Mouse (Mus musculus): ENCODE measurements around the gene Zfp882. TPM values are rescaled to one million over a fixed set of nuclear protein-coding genes. Genes with fewer than 3 reads are reported as not detected.
"Not testable (repeated sequence)": the region's sequence is repeated elsewhere in the genome, so short reads cannot be mapped to it uniquely, and the experiment has no call there.

The Zfp882 gene
- 15.8 and 17.1 TPM in 2 replicates for polyA plus RNA-seq (2014; fragmentation: Nextera tagmentation; extraction: Ambion mirVana)

DNA sequence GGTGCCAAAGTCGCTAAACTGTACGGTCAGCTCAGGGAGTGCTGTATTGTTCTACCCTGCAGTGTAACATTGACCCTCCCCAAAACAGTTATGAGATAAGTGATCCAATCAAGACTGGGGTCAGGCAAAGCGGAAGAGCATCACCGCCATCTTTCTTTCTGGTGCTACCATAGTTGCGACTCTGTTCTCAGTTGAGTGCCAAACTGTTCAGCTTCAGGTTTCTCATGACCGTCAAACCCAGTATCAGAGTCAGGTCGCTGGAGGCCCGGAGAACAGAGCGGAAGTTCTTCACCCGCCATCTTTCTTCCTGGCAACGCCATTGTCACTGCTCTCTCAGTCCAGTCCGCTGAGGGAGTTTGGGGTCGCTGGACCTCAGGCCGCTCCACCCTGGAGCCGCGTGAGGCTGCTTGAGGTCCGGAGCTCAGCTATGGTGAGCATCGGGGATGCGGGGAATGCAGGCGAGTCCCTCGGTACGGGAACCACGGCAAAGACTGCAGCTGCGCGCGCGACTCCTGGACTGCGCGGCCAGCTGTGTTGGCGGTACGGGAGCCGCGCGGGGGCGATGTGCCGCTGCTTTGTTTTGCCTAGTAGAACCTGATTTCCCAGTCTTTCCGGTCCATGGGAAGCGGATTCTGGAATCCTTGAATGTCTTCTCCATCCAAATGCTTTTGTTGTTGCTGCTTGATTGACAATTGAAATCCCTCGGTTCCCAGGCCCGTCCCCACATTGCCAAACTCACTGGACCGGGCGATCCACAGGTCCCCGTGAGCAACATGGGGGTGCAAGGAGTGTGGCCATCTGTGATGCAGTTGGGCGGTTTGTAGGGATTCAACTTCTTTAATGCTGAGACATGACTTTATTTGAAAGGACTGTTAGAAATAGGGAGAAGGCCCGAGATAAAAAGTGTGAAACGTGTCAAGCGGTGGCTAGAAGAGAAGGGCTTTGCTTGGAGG, at the start of gene Zfp882, which contains the start of gene Zfp617:
TSS of gene Zfp882 (plus strand) at position 300 of the 953 bp plus-strand sequence.
TSS of gene Zfp617 (plus strand) at position 327 of the 953 bp plus-strand sequence.
- Histone ChIP-seq H3K4me1 (replicated peaks; ENCODE audit: control insufficient read depth, insufficient read depth, low read length) (peaks cover 15% of the 10 kb centered on the region), H3K9ac (peak within 1 kb of the TSS; percentile 75), H3K9me3 (ENCODE audit: control insufficient read depth, low read length) (no peaks in the 10 kb centered on the region), H3K4me2 (replicated peaks) (peak within 1 kb of the TSS; percentile 68), H3K36me3 (replicated peaks; ENCODE audit: control insufficient read depth, insufficient read depth) (peaks cover under 1% of the 10 kb centered on the region; the same call in 1 of the 2 replicates), H3K27me3 (ENCODE audit: control insufficient read depth, insufficient read depth, low read length) (no peaks in the 10 kb centered on the region), H3K4me3 (replicated peaks; ENCODE audit: low read length) (peak within 1 kb of the TSS; percentile 54), H3K27ac (peak within 1 kb of the TSS; percentile 96)
- 4% methylated on average over 47 of the region's 47 CpGs for WGBS
- DNase-seq (ENCODE audit: low spot score) (peak; percentile 86), ATAC-seq (ENCODE audit: low FRiP score) (peak; percentile 96)

DNA sequence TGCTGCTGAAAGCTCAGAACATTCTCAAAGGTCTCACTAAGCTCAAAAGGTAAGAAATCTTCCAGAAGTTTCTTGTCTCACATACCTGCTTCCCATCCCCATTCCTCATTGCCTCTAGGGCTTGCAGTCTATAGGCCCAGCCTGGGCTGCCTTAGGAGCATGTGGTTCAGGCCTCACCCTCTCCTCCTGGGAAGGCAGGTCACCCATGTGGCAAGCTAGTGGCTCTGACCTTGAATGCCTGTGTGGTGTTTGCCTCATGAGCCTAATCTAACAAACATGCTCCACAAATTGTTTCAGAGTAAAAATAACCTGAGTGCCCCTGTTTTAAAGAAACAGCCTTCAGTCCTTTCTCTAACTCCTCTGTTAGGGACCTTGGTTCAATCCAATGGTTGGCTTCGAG, 46.9 kb upstream of the Zfp882 start:
- H3K9me3 ChIP-seq (ENCODE audit: control insufficient read depth, low read length); H3K27ac ChIP-seq; DNase-seq (ENCODE audit: low spot score); H3K9ac ChIP-seq; H3K27me3 ChIP-seq (ENCODE audit: control insufficient read depth, insufficient read depth, low read length); H3K4me2 ChIP-seq (replicated peaks); H3K4me3 ChIP-seq (replicated peaks; ENCODE audit: low read length); H3K36me3 ChIP-seq (replicated peaks; ENCODE audit: control insufficient read depth, insufficient read depth); H3K4me1 ChIP-seq (replicated peaks; ENCODE audit: control insufficient read depth, insufficient read depth, low read length); ATAC-seq (ENCODE audit: low FRiP score): not testable (repeated sequence)
- 76% methylated on average over 1 of the region's 1 CpGs for WGBS

DNA sequence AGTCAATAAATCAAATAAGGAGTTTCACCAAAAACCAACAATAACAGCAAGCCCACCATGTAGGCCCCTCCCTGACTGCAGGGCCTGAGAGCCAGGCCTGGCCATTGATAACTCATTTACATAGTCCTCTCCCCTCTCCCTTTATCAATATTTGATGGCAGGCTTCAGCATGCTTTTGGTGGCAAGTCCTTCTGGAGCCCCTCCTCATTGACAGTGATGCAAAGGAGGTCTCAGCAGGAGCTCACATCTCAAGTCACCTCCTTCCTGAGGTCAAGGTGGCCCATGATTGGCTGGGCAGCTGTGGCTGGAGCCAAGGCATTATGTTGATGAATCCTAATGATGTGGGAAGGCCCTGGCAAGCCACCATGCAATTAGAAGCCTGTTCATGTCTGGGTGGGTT, 46.4 kb upstream of the Zfp882 start:
- H3K9me3 ChIP-seq (ENCODE audit: control insufficient read depth, low read length); DNase-seq (ENCODE audit: low spot score); H3K27me3 ChIP-seq (ENCODE audit: control insufficient read depth, insufficient read depth, low read length); H3K36me3 ChIP-seq (replicated peaks; ENCODE audit: control insufficient read depth, insufficient read depth); ATAC-seq (ENCODE audit: low FRiP score); H3K4me3 ChIP-seq (replicated peaks; ENCODE audit: low read length); H3K4me2 ChIP-seq (replicated peaks); H3K9ac ChIP-seq; H3K27ac ChIP-seq; H3K4me1 ChIP-seq (replicated peaks; ENCODE audit: control insufficient read depth, insufficient read depth, low read length): not testable (repeated sequence)

DNA sequence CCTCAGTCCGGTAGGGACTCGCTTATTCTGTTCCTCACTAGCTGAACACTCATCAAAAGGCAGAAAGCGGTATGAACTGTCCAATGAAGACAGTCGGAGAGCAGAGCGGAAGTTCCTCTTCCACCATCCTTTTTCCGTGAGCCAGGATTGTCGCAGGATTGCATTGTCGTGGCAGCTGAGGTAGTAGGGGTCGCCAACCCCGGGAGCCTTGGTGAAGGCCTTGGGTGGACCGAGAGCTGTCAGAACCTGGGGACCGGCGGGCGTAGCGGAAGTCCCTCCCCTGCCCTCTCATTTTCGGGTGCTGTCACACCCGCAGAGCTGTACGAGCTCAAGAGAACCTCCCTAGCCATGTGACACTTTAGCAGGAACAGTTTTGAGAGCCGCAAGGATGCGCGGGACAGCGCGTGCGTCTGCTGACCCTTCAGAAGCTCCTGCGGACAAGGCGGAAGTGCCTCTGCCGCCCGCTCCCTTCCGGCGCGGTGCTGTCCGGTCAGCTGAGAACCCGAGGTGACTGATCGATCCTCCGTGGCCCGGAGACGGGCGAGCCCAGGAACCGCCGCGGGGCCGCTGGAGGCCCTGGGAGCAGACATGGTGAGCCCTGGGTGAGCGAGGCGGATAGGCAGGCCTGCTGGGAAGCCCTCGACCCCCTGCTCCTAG, 26.7 kb upstream of the Zfp882 start, which contains the start of gene Zfp709:
TSS of gene Zfp709 (plus strand) at position 402 of the 657 bp plus-strand sequence.
- Histone ChIP-seq H3K4me3 (replicated peaks; ENCODE audit: low read length) (peak within 1 kb of the TSS; percentile 57), H3K27ac (peak within 1 kb of the TSS; percentile 78), H3K4me2 (replicated peaks) (peak within 1 kb of the TSS; percentile 76), H3K4me1 (replicated peaks; ENCODE audit: control insufficient read depth, insufficient read depth, low read length) (peaks cover 10% of the 10 kb centered on the region; the same call in 1 of the 2 replicates), H3K27me3 (ENCODE audit: control insufficient read depth, insufficient read depth, low read length) (no peaks in the 10 kb centered on the region; the same call in 1 of the 2 replicates), H3K9ac (peak within 1 kb of the TSS; percentile 81), H3K9me3 (ENCODE audit: control insufficient read depth, low read length) (peaks cover 23% of the 10 kb centered on the region), H3K36me3 (replicated peaks; ENCODE audit: control insufficient read depth, insufficient read depth) (0 out of 2 replicates have a peak, but pooled peaks cover 11% of the 10 kb centered on the region)
- ATAC-seq (ENCODE audit: low FRiP score) (peak; percentile 95), DNase-seq (ENCODE audit: low spot score) (peak; percentile 67)
- WGBS, result 4% methylated on average over 41 of the region's 45 CpGs

DNA sequence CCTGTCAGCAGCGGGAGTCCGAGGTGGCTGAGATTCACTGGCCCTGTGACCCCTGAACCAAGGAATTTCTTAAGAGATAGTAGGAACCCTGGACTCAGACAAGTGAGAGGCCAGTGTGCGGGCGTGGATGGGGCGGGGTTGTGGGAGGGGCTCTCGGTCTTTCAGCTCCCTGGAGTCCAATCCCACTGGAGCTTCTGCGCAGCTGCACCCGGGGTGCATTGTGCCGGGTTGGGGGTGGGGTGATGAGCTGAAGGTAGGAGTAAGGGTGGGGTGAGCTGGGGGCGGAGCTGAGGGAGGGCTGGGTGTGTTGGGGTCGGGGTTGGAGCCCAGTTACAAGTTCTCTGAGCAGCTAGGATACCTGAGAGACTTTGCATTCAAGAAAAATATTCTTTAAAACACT, 7.7 kb upstream of the Zfp882 start:
- H3K4me3 ChIP-seq (replicated peaks; ENCODE audit: low read length); H3K36me3 ChIP-seq (replicated peaks; ENCODE audit: control insufficient read depth, insufficient read depth); ATAC-seq (ENCODE audit: low FRiP score); H3K27ac ChIP-seq; H3K9me3 ChIP-seq (ENCODE audit: control insufficient read depth, low read length); DNase-seq (ENCODE audit: low spot score); H3K9ac ChIP-seq; H3K27me3 ChIP-seq (ENCODE audit: control insufficient read depth, insufficient read depth, low read length); H3K4me2 ChIP-seq (replicated peaks); H3K4me1 ChIP-seq (replicated peaks; ENCODE audit: control insufficient read depth, insufficient read depth, low read length): not testable (repeated sequence)
- WGBS, result 37% methylated on average over 11 of the region's 11 CpGs

DNA sequence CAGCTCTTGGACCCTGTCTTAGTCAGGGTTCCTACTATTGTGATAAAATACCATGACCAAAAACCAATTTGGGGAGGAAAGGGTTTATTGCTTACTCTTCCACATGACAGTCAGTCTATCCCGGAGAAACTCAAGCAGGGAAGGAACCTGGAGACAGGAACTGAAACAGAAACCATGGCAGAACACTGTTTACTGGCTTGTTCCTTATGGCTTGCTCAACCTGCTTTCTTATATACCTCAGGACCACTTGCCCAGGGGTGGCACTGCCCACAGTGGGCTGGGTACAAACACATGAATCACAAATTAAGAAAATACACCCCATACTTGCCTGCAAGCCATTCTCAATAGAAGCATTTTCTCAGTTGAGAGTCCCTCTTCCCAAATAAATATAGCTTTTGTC, 5.3 kb upstream of the Zfp882 start:
- ATAC-seq (ENCODE audit: low FRiP score), result not testable (repeated sequence)

DNA sequence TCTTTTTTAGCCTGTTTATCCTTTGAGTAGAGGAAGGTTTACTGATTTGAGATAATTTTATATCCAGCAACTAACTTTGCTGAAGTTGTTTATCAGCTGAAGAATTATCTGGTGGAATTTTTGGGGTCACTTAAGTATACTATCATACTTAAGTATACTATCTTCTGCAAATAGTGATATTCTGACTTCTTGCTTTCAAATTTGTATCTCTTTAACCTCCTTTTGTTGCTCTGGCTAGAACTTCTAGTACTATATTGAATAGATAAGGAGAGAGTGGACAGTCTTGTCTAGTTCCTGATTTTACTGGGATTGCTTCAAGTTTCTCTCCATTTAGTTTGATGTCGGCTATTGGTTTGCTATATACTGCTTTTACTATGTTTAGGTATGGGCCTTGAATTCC, 1.6 kb upstream of the Zfp882 start:
- ATAC-seq (ENCODE audit: low FRiP score), result no peak
- Histone ChIP-seq H3K27me3 (ENCODE audit: control insufficient read depth, insufficient read depth, low read length) (no peaks in the 10 kb centered on the region), H3K9ac (no peak overlapping the region), H3K4me2 (replicated peaks) (no peak overlapping the region), H3K36me3 (replicated peaks; ENCODE audit: control insufficient read depth, insufficient read depth) (no peaks in the 10 kb centered on the region), H3K4me3 (replicated peaks; ENCODE audit: low read length) (no peak overlapping the region), H3K4me1 (replicated peaks; ENCODE audit: control insufficient read depth, insufficient read depth, low read length) (peaks cover 15% of the 10 kb centered on the region), H3K27ac (no peak overlapping the region), H3K9me3 (ENCODE audit: control insufficient read depth, low read length) (no peaks in the 10 kb centered on the region)
- DNase-seq (ENCODE audit: low spot score), result no peak
- WGBS, result 97% methylated on average over 1 of the region's 1 CpGs

More for the DNA sequence above, 5.3 kb upstream of the Zfp882 start:
- not testable (repeated sequence) for H3K9me3 ChIP-seq (ENCODE audit: control insufficient read depth, low read length); H3K36me3 ChIP-seq (replicated peaks; ENCODE audit: control insufficient read depth, insufficient read depth); H3K4me3 ChIP-seq (replicated peaks; ENCODE audit: low read length); H3K4me1 ChIP-seq (replicated peaks; ENCODE audit: control insufficient read depth, insufficient read depth, low read length); H3K27me3 ChIP-seq (ENCODE audit: control insufficient read depth, insufficient read depth, low read length); H3K4me2 ChIP-seq (replicated peaks); H3K9ac ChIP-seq; DNase-seq (ENCODE audit: low spot score); H3K27ac ChIP-seq
- 87% methylated on average over 1 of the region's 1 CpGs for WGBS

DNA sequence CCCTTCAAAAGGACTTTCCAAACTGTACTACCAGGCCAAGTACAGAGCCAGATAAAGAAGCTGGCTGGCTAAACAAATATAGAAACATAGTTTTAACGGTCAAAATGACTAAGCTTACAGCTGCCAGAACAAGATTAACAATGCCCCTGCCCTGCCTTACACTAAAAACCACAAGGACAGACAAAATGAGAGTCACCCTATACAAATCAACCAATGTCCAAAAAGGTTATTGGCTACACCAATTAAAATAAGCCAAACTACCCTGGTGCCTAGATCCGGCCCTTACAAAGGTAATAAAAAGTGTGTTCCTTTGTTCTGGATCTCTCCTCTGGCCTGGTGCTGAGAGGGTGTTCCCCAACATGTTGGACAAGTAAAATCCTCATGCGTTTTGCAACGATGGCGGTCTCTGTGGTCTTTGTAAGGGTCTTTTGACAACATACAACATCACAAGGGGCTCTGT, 580 bp upstream of the Zfp882 start:
- H3K4me3 ChIP-seq (replicated peaks; ENCODE audit: low read length), result peak overlapping the region; percentile 54
- H3K9me3 ChIP-seq (ENCODE audit: control insufficient read depth, low read length), result no peaks in the 10 kb centered on the region
- H3K36me3 ChIP-seq (replicated peaks; ENCODE audit: control insufficient read depth, insufficient read depth), result no peaks in the 10 kb centered on the region
- no peaks in the 10 kb centered on the region for H3K27me3 ChIP-seq (ENCODE audit: control insufficient read depth, insufficient read depth, low read length)
- WGBS, result 93% methylated on average over 5 of the region's 5 CpGs
- ATAC-seq (ENCODE audit: low FRiP score), result no peak
- no peak for DNase-seq (ENCODE audit: low spot score)
- H3K4me1 ChIP-seq (replicated peaks; ENCODE audit: control insufficient read depth, insufficient read depth, low read length), result peaks cover 15% of the 10 kb centered on the region
- H3K9ac ChIP-seq, result 0 out of 2 replicates have a peak overlapping the region, but pooled peaks have one; percentile 75
- H3K27ac ChIP-seq, result peak overlapping the region; percentile 96
- H3K4me2 ChIP-seq (replicated peaks), result peak overlapping the region; percentile 68

DNA sequence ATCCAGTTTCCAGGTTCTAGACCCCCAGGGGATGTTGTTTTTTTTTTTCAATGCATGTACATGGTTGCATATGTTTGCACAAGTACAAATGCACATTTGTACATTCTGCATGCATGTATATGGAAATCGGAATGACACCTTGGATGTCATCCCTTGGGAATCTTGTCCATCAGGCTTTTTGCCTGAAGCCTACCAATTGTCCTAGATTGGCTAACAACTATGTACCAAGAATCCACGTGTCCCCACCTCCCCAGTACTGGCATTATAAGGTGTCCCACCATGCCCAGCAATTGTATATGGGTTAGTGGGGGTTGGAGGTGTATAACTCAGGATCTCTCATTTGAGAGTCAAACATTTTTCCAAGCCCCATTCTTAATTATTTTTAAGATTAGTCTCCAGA, 3.9 kb downstream of the Zfp882 start:
- no peak for DNase-seq (ENCODE audit: low spot score)
- 88% methylated on average over 2 of the region's 2 CpGs for WGBS
- H3K4me2 ChIP-seq (replicated peaks), result no peak overlapping the region
- H3K4me1 ChIP-seq (replicated peaks; ENCODE audit: control insufficient read depth, insufficient read depth, low read length), result peaks cover 15% of the 10 kb centered on the region
- no peaks in the 10 kb centered on the region for H3K27me3 ChIP-seq (ENCODE audit: control insufficient read depth, insufficient read depth, low read length)
- H3K27ac ChIP-seq, result no peak overlapping the region
- ATAC-seq (ENCODE audit: low FRiP score), result no peak
- no peaks in the 10 kb centered on the region for H3K9me3 ChIP-seq (ENCODE audit: control insufficient read depth, low read length)
- H3K4me3 ChIP-seq (replicated peaks; ENCODE audit: low read length), result no peak overlapping the region
- H3K9ac ChIP-seq, result no peak overlapping the region
- H3K36me3 ChIP-seq (replicated peaks; ENCODE audit: control insufficient read depth, insufficient read depth), result peaks cover 31% of the 10 kb centered on the region
